Mouse (Mus musculus) liver, embryonic 11.5 days (tissue): ENCODE results near the gene Gm49388. TPM values are rescaled to one million over a fixed set of nuclear protein-coding genes. Genes with fewer than 3 reads are reported as not detected.
A peak's percentile ranks its signal among the peaks of the same experiment; 100 is the strongest.

Experiments
- ATAC-seq: fragments of 200-750 bp; cut with Nextera tagmentation; replicated peaks from 2 replicates; pipeline ENCODE4 v1.8.0; 2017; ENCODE audit warnings: moderate number of reproducible peaks, mild to moderate bottlenecking, moderate TSS enrichment, moderate library complexity; ENCODE audit not compliant: low FRiP score
- DNase-seq: peaks from one replicate; pipeline ENCODE4 v3.0.0-alpha.2; 2017; ENCODE audit warnings: low spot score
- H3K27ac ChIP-seq: fragments of 300-500 bp; sonication (generic); 2 replicates; pipeline ENCODE4 v1.5.1; 2014; ENCODE audit warnings: mild to moderate bottlenecking, low read depth, low read length, control low read depth
- H3K27me3 ChIP-seq: fragments of 300-500 bp; sonication (generic); replicated peaks from 2 replicates; pipeline ENCODE4 v1.6.1; 2014; ENCODE audit warnings: low read length, mixed read lengths; ENCODE audit not compliant: control insufficient read depth, insufficient read depth
- H3K36me3 ChIP-seq: fragments of 300-500 bp; sonication (generic); 2 replicates; pipeline ENCODE4 v1.6.1; 2014; ENCODE audit warnings: mild to moderate bottlenecking, low read length, moderate library complexity, mixed read lengths; ENCODE audit not compliant: control insufficient read depth, insufficient read depth
- H3K4me1 ChIP-seq: fragments of 300-500 bp; sonication (generic); replicated peaks from 2 replicates; pipeline ENCODE4 v1.6.1; 2014; ENCODE audit warnings: low read length, mixed read lengths; ENCODE audit not compliant: control insufficient read depth, insufficient read depth
- H3K4me2 ChIP-seq: fragments of 300-500 bp; sonication (generic); 2 replicates; pipeline ENCODE4 v1.6.1; 2014; ENCODE audit warnings: mild to moderate bottlenecking, control low read depth, moderate library complexity
- H3K4me3 ChIP-seq: fragments of 300-500 bp; sonication (generic); 2 replicates; pipeline ENCODE4 v1.5.1; 2014; ENCODE audit warnings: low read depth, low read length, control low read depth
- H3K9ac ChIP-seq: fragments of 300-500 bp; sonication (generic); 2 replicates; pipeline ENCODE4 v1.6.1; 2014; ENCODE audit warnings: low read depth, low read length, control low read depth
- H3K9me3 ChIP-seq: fragments of 300-500 bp; sonication (generic); 2 replicates; pipeline ENCODE4 v1.6.1; 2016; ENCODE audit warnings: low read length, inconsistent platforms, mixed read lengths; ENCODE audit not compliant: control insufficient read depth
- WGBS: fragments of 180-500 bp; shearing (Covaris S2); extraction: QIAGEN DNeasy Blood & Tissue Kit; methylation state at CpG from one replicate; pipeline ENCODE4 v1.1.7; 2014; 5-methylcytosine and 5-hydroxymethylcytosine counted together
- polyA plus RNA-seq: library from polyadenylated mRNA; unstranded; fragments of >200 nt; fragmentation: Nextera tagmentation; extraction: Ambion mirVana; gene quantifications from 2 replicates; pipeline ENCODE4 v1.2.1, GENCODE M21; 2014

Gm49388 gene
- polyA plus RNA-seq, 1 experiment from 2014 or later, result not detected

- H3K27me3 ChIP-seq, result no peaks in the 10 kb centered on the region
- H3K4me1 ChIP-seq, result peaks cover 25% of the 10 kb centered on the region
- H3K4me3 ChIP-seq, result no peak overlapping the region
- H3K36me3 ChIP-seq, result no peaks in the 10 kb centered on the region; the same call in 1 of the 2 replicates
- peak overlapping the region; percentile 19; the same call in 1 of the 2 replicates for H3K27ac ChIP-seq
- ATAC-seq, result no peak
- no peak for DNase-seq
- no peak overlapping the region for H3K9ac ChIP-seq
- H3K9me3 ChIP-seq, result no peaks in the 10 kb centered on the region
- no peak overlapping the region for H3K4me2 ChIP-seq
- WGBS, result 61% methylated on average over 5 of the region's 5 CpGs
Measured at GRCm38 (mm10) chr7:127808821-127809220, 23.4 kb downstream of the Gm49388 start.

- Histone ChIP-seq H3K9ac (no peak overlapping the region), H3K27ac (peak overlapping the region; percentile 39; the same call in 1 of the 2 replicates), H3K27me3 (no peaks in the 10 kb centered on the region), H3K9me3 (no peaks in the 10 kb centered on the region), H3K4me3 (no peak overlapping the region), H3K36me3 (no peaks in the 10 kb centered on the region), H3K4me1 (peaks cover 28% of the 10 kb centered on the region), H3K4me2 (no peak overlapping the region)
- DNase-seq (no peak), ATAC-seq (no peak)
- 81% methylated on average over 1 of the region's 1 CpGs for WGBS
Measured at GRCm38 (mm10) chr7:127809846-127810245, 24.4 kb downstream of the Gm49388 start.

- Histone ChIP-seq H3K36me3 (no peaks in the 10 kb centered on the region), H3K4me1 (peaks cover 35% of the 10 kb centered on the region), H3K27ac (no peak overlapping the region; the same call in 1 of the 2 replicates), H3K4me2 (no peak overlapping the region), H3K9me3 (no peaks in the 10 kb centered on the region), H3K4me3 (no peak overlapping the region), H3K9ac (no peak overlapping the region), H3K27me3 (no peaks in the 10 kb centered on the region)
- WGBS, result 77% methylated on average over 10 of the region's 10 CpGs
- ATAC-seq (no peak), DNase-seq (no peak)
Measured at GRCm38 (mm10) chr7:127810650-127811049, 25.2 kb downstream of the Gm49388 start.

- Histone ChIP-seq H3K4me2 (no peak overlapping the region), H3K27ac (no peak overlapping the region), H3K9ac (no peak overlapping the region), H3K4me1 (peaks cover 35% of the 10 kb centered on the region), H3K36me3 (no peaks in the 10 kb centered on the region), H3K9me3 (no peaks in the 10 kb centered on the region), H3K4me3 (no peak overlapping the region), H3K27me3 (no peaks in the 10 kb centered on the region)
- DNase-seq (no peak), ATAC-seq (no peak)
- WGBS, result 78% methylated on average over 4 of the region's 4 CpGs
Measured at GRCm38 (mm10) chr7:127811240-127811639, 25.8 kb downstream of the Gm49388 start.

GRCm38 (mm10) chr7:127812292-127812691, 26.9 kb downstream of the Gm49388 start:
- peaks cover 31% of the 10 kb centered on the region for H3K4me1 ChIP-seq
- H3K4me3 ChIP-seq, result no peak overlapping the region
- no peak for ATAC-seq
- WGBS, result 75% methylated on average over 3 of the region's 3 CpGs
- no peak overlapping the region for H3K9ac ChIP-seq
- no peaks in the 10 kb centered on the region for H3K9me3 ChIP-seq
- H3K4me2 ChIP-seq, result no peak overlapping the region
- no peak for DNase-seq
- no peaks in the 10 kb centered on the region for H3K27me3 ChIP-seq
- no peak overlapping the region for H3K27ac ChIP-seq
- H3K36me3 ChIP-seq, result no peaks in the 10 kb centered on the region

- Histone ChIP-seq H3K27me3 (no peaks in the 10 kb centered on the region), H3K4me1 (peaks cover 26% of the 10 kb centered on the region), H3K4me2 (no peak overlapping the region), H3K4me3 (no peak overlapping the region), H3K36me3 (no peaks in the 10 kb centered on the region), H3K9ac (no peak overlapping the region), H3K27ac (peak overlapping the region; percentile 68; the same call in 1 of the 2 replicates), H3K9me3 (no peaks in the 10 kb centered on the region)
- ATAC-seq, result no peak
- no peak for DNase-seq
- WGBS, result 65% methylated on average over 4 of the region's 4 CpGs
Measured at GRCm38 (mm10) chr7:127813821-127814220, 28.4 kb downstream of the Gm49388 start.

GRCm38 (mm10) chr7:127814241-127814921, 29.0 kb downstream of the Gm49388 start:
- Histone ChIP-seq H3K4me3 (no peak overlapping the region), H3K27me3 (no peaks in the 10 kb centered on the region), H3K27ac (peak overlapping the region; percentile 68), H3K4me1 (peaks cover 26% of the 10 kb centered on the region), H3K9ac (no peak overlapping the region), H3K4me2 (no peak overlapping the region), H3K36me3 (no peaks in the 10 kb centered on the region), H3K9me3 (no peaks in the 10 kb centered on the region)
- no peak for DNase-seq
- no peak for ATAC-seq
- 74% methylated on average over 19 of the region's 19 CpGs for WGBS

- ATAC-seq, result no peak
- Histone ChIP-seq H3K36me3 (no peaks in the 10 kb centered on the region), H3K27ac (peak overlapping the region; percentile 68), H3K4me1 (peaks cover 26% of the 10 kb centered on the region), H3K4me2 (no peak overlapping the region), H3K4me3 (no peak overlapping the region), H3K9me3 (no peaks in the 10 kb centered on the region), H3K9ac (no peak overlapping the region), H3K27me3 (no peaks in the 10 kb centered on the region)
- WGBS, result 82% methylated on average over 15 of the region's 15 CpGs
- DNase-seq, result no peak
Measured at GRCm38 (mm10) chr7:127815116-127815665, 29.8 kb downstream of the Gm49388 start.
